Mouse (Mus musculus) thymus, postnatal 25 days (tissue): ENCODE measurements around the gene Acox3.

Experiments
- DNase-seq: peaks from one replicate; pipeline ENCODE4 v3.0.0; 2022

Acox3 gene

GRCm38 (mm10) chr5:35582445-35583220, at the start of gene Acox3:
Gene Acox3, plus strand, starts transcription at chr5:35583040.
- peak; percentile 92 for DNase-seq

- no peak for DNase-seq
Observed at GRCm38 (mm10) chr5:35536271-35536670, 46.6 kb upstream of the Acox3 start.

- DNase-seq: no peak
Observed at GRCm38 (mm10) chr5:35537474-35537873, 45.4 kb upstream of the Acox3 start.

GRCm38 (mm10) chr5:35538022-35538421, 44.8 kb upstream of the Acox3 start:
- no peak for DNase-seq

- DNase-seq: no peak
Observed at GRCm38 (mm10) chr5:35539576-35539975, 43.3 kb upstream of the Acox3 start.

- DNase-seq: no peak
Observed at GRCm38 (mm10) chr5:35540555-35540954, 42.3 kb upstream of the Acox3 start.

- no peak for DNase-seq
Observed at GRCm38 (mm10) chr5:35541059-35541790, 41.6 kb upstream of the Acox3 start.

GRCm38 (mm10) chr5:35546127-35546526, 36.7 kb upstream of the Acox3 start:
- DNase-seq: no peak

GRCm38 (mm10) chr5:35551855-35552837, 30.7 kb upstream of the Acox3 start:
- no peak for DNase-seq

- DNase-seq: no peak
Observed at GRCm38 (mm10) chr5:35552838-35553539, 29.9 kb upstream of the Acox3 start.

- DNase-seq: no peak
Observed at GRCm38 (mm10) chr5:35556393-35556792, 26.4 kb upstream of the Acox3 start.

- no peak for DNase-seq
Observed at GRCm38 (mm10) chr5:35557946-35558621, 24.8 kb upstream of the Acox3 start.

GRCm38 (mm10) chr5:35559447-35559846, 23.4 kb upstream of the Acox3 start:
- no peak for DNase-seq

GRCm38 (mm10) chr5:35562616-35563015, 20.2 kb upstream of the Acox3 start:
- no peak for DNase-seq

GRCm38 (mm10) chr5:35563449-35563848, 19.4 kb upstream of the Acox3 start:
- DNase-seq: peak; percentile 70

GRCm38 (mm10) chr5:35565217-35565616, 17.6 kb upstream of the Acox3 start:
- no peak for DNase-seq

- no peak for DNase-seq
Observed at GRCm38 (mm10) chr5:35566632-35567031, 16.2 kb upstream of the Acox3 start.

- no peak for DNase-seq
Observed at GRCm38 (mm10) chr5:35571546-35571945, 11.3 kb upstream of the Acox3 start.

GRCm38 (mm10) chr5:35574653-35575599, 7.9 kb upstream of the Acox3 start, which contains the start of gene Trmt44:
Gene Trmt44, minus strand, starts transcription at chr5:35575070.
- peak; percentile 88 for DNase-seq

- no peak for DNase-seq
Observed at GRCm38 (mm10) chr5:35576409-35577020, 6.3 kb upstream of the Acox3 start.
